Mouse (Mus musculus): ENCODE measurements at regions not wholly inside any gene's neighbourhood (a gene's known extent, or its start where the extent isn't known, plus 50 kb on each side); places are given as distances from the start of the nearest gene placed in this dataset.

- no peak for TF ChIP-seq CTCF (IDR thresholded peaks at IDR 0.05; ENCODE audit: low read depth)
- 65% methylated on average over 10 of the region's 10 CpGs for WGBS
- H3K27me3 ChIP-seq (replicated peaks; ENCODE audit: control insufficient read depth, insufficient read depth, low read length) = no peaks in the 10 kb centered on the region
- no peaks in the 10 kb centered on the region for H3K4me1 ChIP-seq (replicated peaks; ENCODE audit: control insufficient read depth, insufficient read depth, low read length)
- H3K4me2 ChIP-seq (replicated peaks; ENCODE audit: low read depth) = no peak overlapping the region
- H3K9me3 ChIP-seq (ENCODE audit: control insufficient read depth) = no peaks in the 10 kb centered on the region
- H3K27ac ChIP-seq (ENCODE audit: low read depth, low read length) = no peak overlapping the region
- ATAC-seq = no peak
- no peaks in the 10 kb centered on the region for H3K36me3 ChIP-seq (ENCODE audit: control insufficient read depth, insufficient read depth)
- no peak overlapping the region for H3K4me3 ChIP-seq (ENCODE audit: low read depth, low read length)
- H3K9ac ChIP-seq (ENCODE audit: low read depth, low read length) = no peak overlapping the region
Observed at GRCm38 (mm10) chr3:149333131-149333530, 342.8 kb upstream of the Adgrl2 start.

- Histone ChIP-seq H3K27me3 (replicated peaks; ENCODE audit: control insufficient read depth, insufficient read depth, low read length) (no peaks in the 10 kb centered on the region), H3K4me1 (replicated peaks; ENCODE audit: control insufficient read depth, insufficient read depth, low read length) (no peaks in the 10 kb centered on the region), H3K4me3 (ENCODE audit: low read depth, low read length) (no peak overlapping the region), H3K9ac (ENCODE audit: low read depth, low read length) (no peak overlapping the region), H3K27ac (ENCODE audit: low read depth, low read length) (no peak overlapping the region), H3K36me3 (ENCODE audit: control insufficient read depth, insufficient read depth) (no peaks in the 10 kb centered on the region), H3K4me2 (replicated peaks; ENCODE audit: low read depth) (no peak overlapping the region), H3K9me3 (ENCODE audit: control insufficient read depth) (no peaks in the 10 kb centered on the region)
- WGBS = 50% methylated on average over 4 of the region's 4 CpGs
- TF ChIP-seq CTCF (IDR thresholded peaks at IDR 0.05; ENCODE audit: low read depth) = no peak
- ATAC-seq = no peak
Observed at GRCm38 (mm10) chr3:149332105-149332504, 341.8 kb upstream of the Adgrl2 start.

GRCm38 (mm10) chr3:149331251-149331960, 341.1 kb upstream of the Adgrl2 start:
- no peak overlapping the region for H3K27ac ChIP-seq (ENCODE audit: low read depth, low read length)
- H3K4me2 ChIP-seq (replicated peaks; ENCODE audit: low read depth) = no peak overlapping the region
- no peak overlapping the region for H3K4me3 ChIP-seq (ENCODE audit: low read depth, low read length)
- H3K27me3 ChIP-seq (replicated peaks; ENCODE audit: control insufficient read depth, insufficient read depth, low read length) = no peaks in the 10 kb centered on the region
- no peaks in the 10 kb centered on the region for H3K36me3 ChIP-seq (ENCODE audit: control insufficient read depth, insufficient read depth)
- no peak for ATAC-seq
- no peak overlapping the region for H3K9ac ChIP-seq (ENCODE audit: low read depth, low read length)
- 77% methylated on average over 7 of the region's 7 CpGs for WGBS
- no peak for TF ChIP-seq CTCF (IDR thresholded peaks at IDR 0.05; ENCODE audit: low read depth)
- no peaks in the 10 kb centered on the region for H3K4me1 ChIP-seq (replicated peaks; ENCODE audit: control insufficient read depth, insufficient read depth, low read length)
- no peaks in the 10 kb centered on the region for H3K9me3 ChIP-seq (ENCODE audit: control insufficient read depth)

GRCm38 (mm10) chr3:149330716-149331115, 340.4 kb upstream of the Adgrl2 start:
- Histone ChIP-seq H3K27me3 (replicated peaks; ENCODE audit: control insufficient read depth, insufficient read depth, low read length) (no peaks in the 10 kb centered on the region), H3K4me2 (replicated peaks; ENCODE audit: low read depth) (no peak overlapping the region), H3K27ac (ENCODE audit: low read depth, low read length) (no peak overlapping the region), H3K9ac (ENCODE audit: low read depth, low read length) (no peak overlapping the region), H3K36me3 (ENCODE audit: control insufficient read depth, insufficient read depth) (no peaks in the 10 kb centered on the region), H3K9me3 (ENCODE audit: control insufficient read depth) (no peaks in the 10 kb centered on the region), H3K4me1 (replicated peaks; ENCODE audit: control insufficient read depth, insufficient read depth, low read length) (no peaks in the 10 kb centered on the region), H3K4me3 (ENCODE audit: low read depth, low read length) (no peak overlapping the region)
- 69% methylated on average over 10 of the region's 10 CpGs for WGBS
- no peak for ATAC-seq
- no peak for TF ChIP-seq CTCF (IDR thresholded peaks at IDR 0.05; ENCODE audit: low read depth)

- Histone ChIP-seq H3K9me3 (ENCODE audit: control insufficient read depth) (no peaks in the 10 kb centered on the region), H3K4me1 (replicated peaks; ENCODE audit: control insufficient read depth, insufficient read depth, low read length) (no peaks in the 10 kb centered on the region), H3K27me3 (replicated peaks; ENCODE audit: control insufficient read depth, insufficient read depth, low read length) (no peaks in the 10 kb centered on the region), H3K4me2 (replicated peaks; ENCODE audit: low read depth) (no peak overlapping the region), H3K9ac (ENCODE audit: low read depth, low read length) (no peak overlapping the region), H3K36me3 (ENCODE audit: control insufficient read depth, insufficient read depth) (no peaks in the 10 kb centered on the region), H3K27ac (ENCODE audit: low read depth, low read length) (no peak overlapping the region), H3K4me3 (ENCODE audit: low read depth, low read length) (no peak overlapping the region)
- no peak for TF ChIP-seq CTCF (IDR thresholded peaks at IDR 0.05; ENCODE audit: low read depth)
- 86% methylated on average over 10 of the region's 10 CpGs for WGBS
- no peak for ATAC-seq
Observed at GRCm38 (mm10) chr3:149330041-149330440, 339.7 kb upstream of the Adgrl2 start.

- H3K36me3 ChIP-seq (ENCODE audit: control insufficient read depth, insufficient read depth) = no peaks in the 10 kb centered on the region
- no peaks in the 10 kb centered on the region for H3K27me3 ChIP-seq (replicated peaks; ENCODE audit: control insufficient read depth, insufficient read depth, low read length)
- H3K4me1 ChIP-seq (replicated peaks; ENCODE audit: control insufficient read depth, insufficient read depth, low read length) = no peaks in the 10 kb centered on the region
- no peaks in the 10 kb centered on the region for H3K9me3 ChIP-seq (ENCODE audit: control insufficient read depth)
- H3K4me3 ChIP-seq (ENCODE audit: low read depth, low read length) = no peak overlapping the region
- WGBS = 73% methylated on average over 6 of the region's 6 CpGs
- no peak overlapping the region for H3K4me2 ChIP-seq (replicated peaks; ENCODE audit: low read depth)
- no peak overlapping the region for H3K9ac ChIP-seq (ENCODE audit: low read depth, low read length)
- H3K27ac ChIP-seq (ENCODE audit: low read depth, low read length) = no peak overlapping the region
- no peak for TF ChIP-seq CTCF (IDR thresholded peaks at IDR 0.05; ENCODE audit: low read depth)
- no peak for ATAC-seq
Observed at GRCm38 (mm10) chr3:149329615-149330014, 339.3 kb upstream of the Adgrl2 start.

Data from intestine, postnatal 0 days (tissue).